Mouse (Mus musculus) activated CD4-positive, CD25-positive, alpha-beta regulatory T cell, adult 4 months (primary cell): ENCODE data around the gene Lhpp. TPM values are rescaled to one million over a fixed set of nuclear protein-coding genes. Genes with fewer than 3 reads are reported as not detected.

Source experiments
- ATAC-seq: one replicate; pipeline ENCODE4 v1.8.0; 2017
- polyA plus RNA-seq, 2 experiments: library from polyadenylated mRNA; unstranded; fragments of 100-300 nt; shearing (Covaris generic); gene quantifications; one replicate each; pipeline ENCODE4 v1.2.1; 2017

Lhpp gene
- polyA plus RNA-seq, 2 experiments from 2014 or later = 4.2 to 4.6 TPM

DNA sequence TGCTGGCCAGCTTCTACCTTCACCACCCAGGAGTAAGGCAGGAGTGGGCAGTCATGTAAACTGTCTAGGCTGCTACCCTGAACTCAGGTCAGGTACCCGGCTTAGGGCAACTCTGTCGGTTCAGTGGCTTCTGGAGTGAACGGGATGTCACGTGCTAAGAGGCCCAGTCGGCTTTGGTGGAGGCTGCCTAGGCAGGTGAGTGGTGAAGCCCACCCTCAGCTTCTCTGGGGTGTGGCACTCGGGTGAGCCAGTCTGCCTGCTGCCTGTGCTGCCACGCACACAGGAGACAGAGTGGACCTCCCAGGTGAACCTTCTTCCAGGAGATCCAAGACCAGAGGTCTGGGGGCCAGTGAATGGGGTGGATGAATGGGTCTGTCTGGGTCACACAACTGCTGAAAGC is 102.5 kb downstream of the Lhpp start:
- ATAC-seq = no peak

DNA sequence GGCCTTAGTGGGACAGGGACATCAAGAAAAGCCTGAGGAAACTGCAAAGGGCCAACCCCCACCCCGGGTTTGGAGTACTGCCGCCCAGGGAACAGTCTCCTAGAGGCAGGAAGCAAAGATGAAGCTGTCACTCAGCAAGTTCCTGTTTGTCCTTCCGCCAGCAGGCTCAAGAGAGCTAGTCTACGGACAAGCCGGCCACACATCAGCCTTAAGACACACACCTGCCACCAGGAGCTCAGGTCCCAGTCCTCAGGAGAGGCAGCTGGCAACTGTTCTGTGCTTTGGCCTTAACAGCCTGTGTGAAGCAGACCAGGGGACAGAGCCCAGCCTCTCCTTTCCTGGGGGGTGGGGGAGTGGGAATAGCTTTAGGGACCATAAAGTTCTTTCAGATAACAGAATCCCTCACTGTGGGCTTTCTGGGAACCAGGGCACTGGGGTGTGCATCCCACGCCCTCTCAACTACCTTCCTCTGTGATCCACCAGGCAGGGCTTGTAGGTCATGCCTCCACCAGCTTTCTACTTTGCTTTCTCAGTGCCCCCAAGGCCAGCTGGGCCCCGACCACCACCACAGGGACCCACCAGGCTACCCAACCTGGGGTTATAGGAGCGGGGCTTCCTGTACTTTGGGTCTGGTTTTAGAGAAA is 103.2 kb downstream of the Lhpp start:
- ATAC-seq = no peak

DNA sequence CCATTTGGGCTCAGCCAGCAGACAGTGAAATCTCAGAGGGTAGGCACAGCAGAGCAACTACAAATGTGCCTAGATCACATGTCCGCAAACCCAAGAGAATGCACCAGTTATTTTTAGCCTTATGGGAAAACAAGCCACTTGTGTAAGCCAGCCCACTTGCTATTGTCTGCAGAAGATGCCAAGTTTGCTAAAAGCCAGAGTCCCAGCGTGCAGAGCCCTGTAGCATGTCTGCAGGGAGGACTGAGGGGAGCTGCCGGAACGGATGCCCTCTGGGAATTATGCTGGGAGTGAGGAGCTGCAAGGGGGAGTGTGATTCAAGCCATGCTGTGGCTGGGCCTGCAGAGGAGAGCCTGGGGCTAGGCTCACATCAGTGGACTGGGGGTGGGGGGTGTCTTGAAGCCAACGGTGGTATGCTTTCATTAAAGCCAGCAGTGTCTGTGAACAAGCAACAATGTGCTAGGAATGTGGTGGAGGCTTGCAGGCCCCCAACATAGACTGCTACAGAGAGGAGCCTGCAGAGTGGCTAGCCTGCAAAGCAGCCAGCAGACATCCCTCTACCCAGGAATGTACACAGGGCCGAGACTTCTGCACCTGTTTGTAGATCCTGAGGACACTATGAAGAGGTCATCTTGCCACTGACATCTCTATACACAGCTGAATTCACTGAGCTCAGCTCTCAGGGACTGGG is 103.9 kb downstream of the Lhpp start:
- ATAC-seq = no peak

DNA sequence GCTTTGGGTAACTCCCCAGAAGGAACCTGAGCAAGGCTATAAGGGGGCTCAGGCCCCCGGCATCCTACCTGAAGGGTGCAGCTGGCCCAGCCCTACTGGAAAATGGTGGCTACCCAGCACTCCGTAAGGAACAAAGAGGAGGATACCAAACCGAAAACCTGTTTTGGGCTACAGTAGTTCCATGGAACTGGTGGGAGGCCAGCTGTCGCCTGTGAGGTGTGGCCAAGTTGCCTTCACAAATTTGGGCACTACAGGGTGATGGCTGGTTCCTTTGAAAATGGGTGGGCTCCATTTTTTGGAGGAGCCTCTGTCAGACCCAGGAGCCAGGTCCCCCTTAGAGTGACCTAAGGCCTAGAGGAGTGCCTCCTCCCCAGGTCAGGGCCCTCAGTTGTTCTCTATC is 104.8 kb downstream of the Lhpp start:
- ATAC-seq = no peak

DNA sequence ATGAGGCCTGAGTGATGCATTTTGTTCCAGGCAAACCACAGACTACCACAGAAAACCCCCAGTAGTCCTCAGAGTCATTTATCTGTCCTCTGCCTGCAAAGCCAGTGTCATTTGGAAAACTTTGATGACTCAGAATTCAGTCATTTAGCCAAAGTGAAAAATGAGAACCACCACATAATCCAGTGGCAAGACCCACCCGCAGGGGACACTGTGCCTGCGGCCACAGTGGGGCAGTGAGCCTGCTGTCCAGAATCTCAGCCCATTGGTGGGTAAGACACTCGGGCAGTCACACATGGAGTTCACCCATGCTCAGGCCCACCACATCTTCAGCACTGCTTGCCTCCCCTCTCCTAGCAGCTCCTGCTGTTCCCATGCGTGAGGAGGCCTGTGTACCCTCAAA is 109.1 kb downstream of the Lhpp start:
- ATAC-seq = no peak

DNA sequence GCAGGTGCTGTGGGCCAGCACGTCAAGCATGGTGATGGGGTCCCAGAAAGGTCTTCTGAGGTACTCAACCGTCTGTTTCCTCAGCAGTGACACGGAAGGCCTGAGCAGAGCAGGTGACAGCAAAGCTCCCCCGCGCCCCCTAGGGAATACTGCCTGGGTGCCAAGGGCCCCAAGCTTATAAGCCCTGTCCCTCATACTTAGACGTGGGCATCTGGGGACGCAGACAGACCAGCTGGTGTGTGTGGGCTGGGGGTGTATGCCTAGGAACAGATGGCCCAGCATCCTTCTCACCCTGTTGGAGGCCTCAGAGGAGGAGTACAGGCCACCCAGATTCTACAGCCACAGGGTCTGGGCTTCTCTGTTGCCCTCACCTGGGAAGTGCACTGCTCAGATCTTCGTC is 110.1 kb downstream of the Lhpp start:
- ATAC-seq = no peak

DNA sequence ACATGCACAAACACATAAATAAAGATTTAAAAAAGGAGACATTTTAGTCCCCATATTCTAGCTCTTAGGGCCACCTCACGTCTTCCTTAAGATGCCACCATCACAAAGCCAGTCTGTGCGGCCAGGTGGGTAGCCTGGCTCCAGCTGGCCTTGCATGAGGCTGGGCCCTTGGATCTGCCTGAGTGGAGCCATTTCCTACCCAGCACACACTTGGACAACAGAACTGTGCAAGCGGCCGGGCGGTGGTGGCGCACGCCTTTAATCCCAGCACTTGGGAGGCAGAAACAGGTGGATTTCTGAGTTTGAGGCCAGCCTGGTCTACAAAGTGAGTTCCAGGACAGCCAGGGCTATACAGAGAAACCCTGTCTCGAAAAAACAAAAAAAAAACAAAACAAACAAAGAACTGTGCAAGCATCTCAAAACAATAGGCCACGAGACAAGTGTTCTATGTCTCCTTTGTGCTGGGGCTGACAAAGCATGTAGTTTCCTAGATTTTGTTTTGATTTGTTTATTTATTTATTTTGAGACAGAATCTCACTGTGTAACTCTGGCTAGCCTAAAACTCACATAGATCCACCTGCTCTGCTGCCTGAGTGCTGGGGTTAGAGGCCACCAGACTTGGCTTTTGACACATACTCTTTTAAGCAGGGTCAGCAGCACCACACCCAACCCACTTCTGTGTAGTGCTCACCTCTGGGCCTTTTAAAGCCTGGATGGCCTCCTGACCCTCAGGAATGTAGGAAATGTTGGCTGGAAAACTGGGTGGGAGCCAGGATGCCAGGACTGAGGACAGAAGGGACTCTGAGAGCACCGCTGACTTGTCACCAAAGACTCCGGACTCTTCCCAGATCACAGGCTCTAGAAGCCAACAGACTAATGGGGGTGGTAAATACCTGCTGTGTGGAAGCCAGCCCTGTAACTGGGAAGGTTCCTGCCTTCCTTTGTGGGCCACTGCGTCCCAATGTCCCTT is 112.2 kb downstream of the Lhpp start:
- no peak for ATAC-seq

DNA sequence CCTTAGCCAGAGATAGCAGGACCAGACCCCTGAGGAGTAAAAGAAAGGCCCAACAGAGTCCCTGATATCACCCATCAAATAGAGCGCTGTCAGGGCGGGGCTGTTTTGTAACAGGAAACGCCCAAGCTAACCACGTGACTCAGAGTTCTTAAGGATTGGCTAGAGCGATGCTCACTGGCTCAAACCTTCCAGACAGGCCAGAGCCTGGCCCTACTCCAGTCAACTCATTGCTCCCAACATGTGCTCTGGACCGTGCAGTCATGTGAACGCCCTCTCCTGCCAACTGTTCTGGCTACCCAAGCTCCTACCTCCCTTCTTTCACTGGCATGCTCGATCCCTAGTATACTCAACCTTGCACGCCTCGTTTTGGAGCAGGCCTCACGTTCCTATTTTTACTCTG is 113.5 kb downstream of the Lhpp start:
- ATAC-seq = peak; percentile 72

DNA sequence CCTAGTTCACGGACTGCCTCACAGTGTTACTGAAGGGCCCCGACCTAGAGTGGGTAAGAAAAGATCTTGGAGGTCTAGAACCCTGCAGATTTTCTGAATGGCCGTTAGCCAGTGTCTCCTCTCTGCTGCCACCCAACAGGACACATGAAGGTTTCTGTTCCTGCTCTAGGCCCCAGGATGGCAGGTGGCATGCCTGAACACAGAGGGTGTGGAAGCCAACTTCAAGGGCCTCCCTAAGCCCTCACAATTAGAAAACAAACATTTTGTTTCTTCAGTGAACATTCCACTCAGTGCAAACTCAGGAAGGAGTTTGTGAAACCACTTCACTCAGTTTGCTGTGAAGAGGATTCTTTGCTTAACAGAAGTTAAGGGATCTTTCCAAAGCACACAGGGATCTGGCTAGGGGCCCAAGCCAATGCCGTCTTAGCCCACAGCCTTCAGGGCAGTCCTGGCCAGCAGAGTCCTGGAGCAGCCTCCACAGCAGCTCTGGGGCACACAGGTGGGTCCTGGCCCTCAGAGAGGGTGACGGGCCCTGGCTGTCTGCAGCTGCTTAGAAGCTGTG is 114.1 kb downstream of the Lhpp start:
- no peak for ATAC-seq

DNA sequence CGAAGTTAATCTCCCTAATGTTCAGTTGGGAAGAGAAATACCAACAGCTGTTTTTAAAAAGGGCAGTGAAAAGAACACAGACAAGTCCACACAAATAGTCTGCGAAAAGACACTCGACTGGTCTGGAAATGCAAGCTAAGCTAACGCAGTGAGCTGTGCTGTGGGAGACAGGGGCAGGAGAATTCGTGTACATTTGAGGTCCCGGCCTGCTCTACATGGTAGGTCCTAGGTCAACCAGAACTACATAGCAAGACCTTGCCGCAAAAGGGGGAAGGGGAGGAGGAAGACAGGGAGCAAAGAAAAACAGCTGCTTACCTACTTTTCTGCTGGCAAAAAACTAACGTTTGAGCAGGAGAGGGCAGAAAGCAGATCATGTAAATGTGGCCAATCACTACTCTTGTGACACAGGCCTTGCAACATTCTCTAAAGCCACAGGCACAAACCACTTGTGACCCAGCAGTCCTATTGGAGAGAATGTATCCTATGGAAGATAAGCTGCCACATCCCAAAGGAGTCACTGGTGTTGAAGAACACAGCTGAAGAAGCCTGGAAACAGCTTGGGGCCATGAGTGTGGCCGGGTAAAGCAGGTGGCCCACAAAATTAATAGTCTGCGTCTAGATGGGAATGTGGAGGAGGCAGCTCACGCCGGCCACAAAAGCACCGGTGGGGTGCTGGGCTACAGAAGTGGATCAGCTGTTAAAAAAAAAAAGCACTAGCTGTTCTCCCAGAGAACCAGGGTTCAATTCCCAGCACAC is 115.8 kb downstream of the Lhpp start:
- ATAC-seq = no peak

DNA sequence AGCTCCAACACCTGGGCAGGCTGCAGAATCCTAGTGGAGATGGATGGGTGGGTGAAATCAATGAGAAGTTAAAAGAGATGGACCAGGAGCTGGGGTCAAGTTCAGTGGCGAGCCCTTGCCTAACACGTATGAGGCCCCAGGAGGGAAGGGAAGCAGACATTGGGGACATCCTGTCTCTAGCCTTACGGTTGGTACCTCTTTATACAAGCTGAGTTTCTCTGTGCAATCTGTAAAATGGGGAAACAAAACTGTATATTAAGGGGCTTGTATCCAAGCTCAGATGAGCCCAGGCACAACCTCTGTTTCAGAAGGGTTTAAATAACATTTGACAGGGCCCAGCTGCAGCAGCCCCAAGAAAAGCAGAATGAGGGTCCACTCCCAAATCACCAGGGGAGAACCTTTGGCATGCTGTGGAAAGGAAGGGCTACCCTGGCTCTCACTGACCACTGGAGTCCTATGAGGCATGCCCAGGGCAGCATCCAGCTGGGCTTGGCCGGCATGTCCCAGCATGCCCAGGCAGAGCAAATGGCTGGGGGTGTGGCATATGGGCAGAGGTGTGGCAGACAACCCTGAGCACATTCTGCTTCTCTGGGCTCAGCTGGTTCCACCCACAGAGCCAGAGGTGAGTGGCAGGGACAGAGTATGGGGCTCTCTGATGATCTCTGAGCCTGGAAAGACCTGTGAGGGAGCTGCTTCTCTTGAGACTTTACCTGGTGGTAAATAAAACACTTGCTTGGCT is 118.8 kb downstream of the Lhpp start:
- ATAC-seq = no peak

DNA sequence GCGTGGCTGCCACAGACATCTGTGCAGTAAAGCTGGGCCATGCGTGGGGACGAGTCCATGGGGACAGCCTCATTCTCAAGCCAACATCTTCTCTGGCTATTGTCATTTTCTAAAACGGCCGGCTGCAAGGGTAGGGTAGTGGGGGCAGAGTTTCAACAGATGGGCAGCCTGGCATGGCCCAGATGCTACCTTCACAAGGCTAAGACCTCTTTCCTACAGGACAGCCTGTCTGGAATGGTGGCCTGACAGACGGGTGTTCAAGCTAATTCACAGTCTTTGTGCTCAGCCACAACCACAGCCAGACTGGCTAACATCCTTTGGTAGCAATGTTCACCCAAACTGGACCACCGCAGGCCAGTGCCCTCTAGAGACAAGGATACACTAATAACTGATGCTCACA is 120.1 kb downstream of the Lhpp start:
- no peak for ATAC-seq

DNA sequence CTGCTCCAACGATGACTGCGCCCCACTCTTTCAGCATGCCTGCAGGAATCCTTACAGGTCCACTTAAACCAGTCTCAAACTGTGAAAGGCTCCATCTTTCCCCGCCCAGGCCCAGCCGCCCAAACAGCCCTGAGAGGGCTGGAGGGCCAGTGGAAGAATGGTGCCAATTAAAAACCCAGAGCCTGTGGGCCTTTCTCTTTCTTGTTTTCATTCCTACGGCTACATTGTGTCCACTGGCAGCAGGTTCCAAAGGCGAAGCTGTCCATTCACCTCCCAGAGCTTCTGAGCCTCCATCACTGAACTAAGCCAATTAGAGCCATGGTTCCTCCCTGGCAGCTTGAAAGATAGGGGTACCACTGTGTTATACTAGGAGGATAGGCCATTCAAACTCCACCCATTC is 121.1 kb downstream of the Lhpp start:
- no peak for ATAC-seq

DNA sequence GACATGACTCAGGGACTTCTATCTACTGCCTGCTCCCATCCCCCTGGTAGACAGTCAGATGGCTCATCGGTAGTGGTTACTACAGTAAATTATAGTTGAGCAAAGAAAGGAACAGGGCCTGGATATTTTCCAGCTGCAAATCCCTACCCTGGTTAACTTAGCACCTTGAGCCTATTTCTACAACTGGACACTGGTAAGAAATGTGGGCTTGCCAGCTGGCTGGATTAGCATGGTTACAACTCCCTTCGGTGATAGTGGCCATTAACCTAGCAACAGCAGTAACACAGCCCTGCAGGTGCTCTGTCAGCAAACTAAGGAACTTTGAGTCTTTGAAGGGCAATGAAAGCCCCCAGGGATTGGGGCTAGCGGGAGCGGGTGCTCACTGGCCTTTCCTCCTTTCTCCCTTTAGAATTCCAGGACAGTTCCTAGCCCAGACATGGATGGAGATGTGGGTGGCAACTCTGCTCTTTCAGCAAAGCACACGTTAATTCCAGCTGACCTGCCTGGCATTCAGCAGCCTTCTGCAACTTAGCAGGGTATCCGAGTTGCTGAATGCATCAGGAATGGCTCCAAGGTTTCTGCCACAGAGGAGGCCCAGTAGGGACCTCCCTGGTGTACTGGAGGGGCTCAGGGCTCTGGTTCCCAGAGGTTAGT is 121.8 kb downstream of the Lhpp start:
- no peak for ATAC-seq

DNA sequence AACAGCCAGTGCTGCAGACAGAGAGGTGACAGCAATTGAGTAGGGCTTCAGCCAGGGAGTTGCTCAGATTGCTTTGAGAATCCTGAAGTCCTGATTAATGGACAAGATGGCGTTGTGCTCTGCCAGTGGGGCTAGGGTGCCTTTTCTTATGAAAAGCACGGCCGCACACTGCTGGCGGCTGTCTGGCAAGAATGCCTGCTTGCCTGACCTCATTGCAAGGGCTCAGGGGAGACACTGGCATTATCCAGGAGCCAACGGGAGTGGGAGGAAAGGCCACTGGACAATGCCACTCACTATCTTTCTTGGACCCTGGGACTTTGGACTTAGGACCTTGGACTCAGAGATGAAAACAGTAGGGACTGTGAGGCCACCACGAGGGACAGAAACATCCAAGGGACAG is 123.1 kb downstream of the Lhpp start:
- no peak for ATAC-seq

DNA sequence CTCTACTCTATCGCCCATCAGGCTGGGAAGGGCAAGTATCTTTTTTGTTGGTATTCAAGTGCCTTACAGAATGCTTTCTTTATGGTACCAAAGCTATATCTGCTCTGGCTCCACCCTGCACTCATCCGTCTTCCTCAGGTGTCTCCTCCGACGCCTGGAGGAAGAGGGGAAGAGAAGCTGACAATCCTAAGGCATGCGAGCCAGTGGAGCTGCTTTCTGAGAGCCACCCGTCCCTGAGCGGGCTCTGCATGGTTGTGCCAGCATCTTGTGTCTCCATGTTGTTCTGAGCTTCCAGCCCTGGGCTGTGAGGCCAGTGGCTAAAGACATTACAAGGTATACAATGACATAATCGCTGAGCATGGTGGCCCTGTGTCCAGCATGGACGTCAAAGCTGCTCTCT is 123.8 kb downstream of the Lhpp start:
- no peak for ATAC-seq

DNA sequence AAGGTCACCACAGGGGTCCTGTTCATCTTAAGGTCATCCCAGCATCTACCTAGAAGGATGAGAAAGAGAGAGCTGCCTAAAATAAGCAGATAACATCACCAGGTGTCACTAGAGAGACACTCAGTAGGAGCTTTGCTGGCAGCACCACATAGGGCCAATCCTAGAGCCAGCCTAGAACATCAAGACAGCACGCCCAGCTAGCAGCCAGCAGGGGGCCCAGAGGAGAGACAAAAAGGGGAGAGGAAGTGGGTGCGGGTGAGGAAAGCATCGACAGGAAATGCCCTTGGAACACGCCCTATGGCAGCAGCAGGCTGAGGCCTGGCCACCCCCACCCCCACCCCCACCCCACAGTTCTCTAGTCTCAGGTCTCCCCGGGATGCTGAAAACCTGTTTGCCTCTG is 124.7 kb downstream of the Lhpp start:
- ATAC-seq = peak; percentile 98

DNA sequence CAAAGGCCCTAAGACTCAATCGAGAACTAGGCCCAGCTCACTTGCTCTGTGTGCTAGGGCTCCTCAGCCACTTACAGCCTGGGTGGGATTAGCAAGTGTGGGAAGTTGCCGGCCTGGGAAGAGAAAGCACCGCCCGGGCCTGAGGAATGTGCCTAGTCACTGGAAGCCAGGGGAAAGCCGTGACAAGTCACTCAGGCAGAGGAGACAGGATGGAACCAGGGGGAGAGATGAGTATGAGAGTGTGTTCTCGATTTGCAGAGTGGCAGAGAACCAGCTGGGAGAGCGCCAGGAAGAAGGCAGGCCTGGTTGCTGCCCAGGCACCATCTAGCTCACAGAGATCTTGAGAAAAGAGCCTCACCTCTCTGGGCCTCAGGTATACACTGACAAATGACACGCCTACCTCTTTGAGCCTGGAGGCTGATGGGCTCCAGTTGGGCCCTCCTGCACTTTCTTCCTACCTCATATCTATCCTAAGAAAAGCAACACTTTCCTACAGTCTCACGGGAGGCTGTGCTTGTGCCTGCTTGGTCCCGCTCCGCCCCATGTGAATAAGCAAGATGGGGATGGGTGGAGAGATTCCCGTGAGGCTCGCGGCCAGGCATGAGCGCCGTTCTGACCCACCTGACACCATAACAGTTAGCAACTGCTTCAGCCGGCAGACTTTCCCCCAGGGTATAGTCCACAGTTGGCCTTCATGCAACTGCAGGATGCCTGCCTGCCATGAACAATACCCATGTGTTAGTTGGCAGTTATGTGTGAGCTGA is 125.8 kb downstream of the Lhpp start:
- peak; percentile 11 for ATAC-seq

DNA sequence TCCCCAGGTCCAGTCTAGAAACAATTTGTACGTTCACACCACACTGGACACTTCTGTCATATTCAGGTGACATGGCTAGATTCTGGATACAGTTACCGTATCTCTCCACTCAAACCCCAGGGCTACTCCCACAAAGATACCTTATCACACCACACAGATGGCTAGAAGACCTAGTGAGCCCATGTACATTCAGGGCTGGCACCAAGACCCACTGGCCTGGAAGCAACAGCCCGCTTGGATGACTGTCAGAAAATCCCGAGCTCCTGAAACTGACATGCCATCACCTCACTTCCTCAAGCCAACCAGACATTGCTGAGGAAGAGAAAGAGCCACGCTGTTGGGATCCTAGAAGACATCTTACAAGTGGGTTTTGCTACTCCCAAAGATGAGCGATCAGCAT is 128.4 kb downstream of the Lhpp start:
- ATAC-seq = no peak

DNA sequence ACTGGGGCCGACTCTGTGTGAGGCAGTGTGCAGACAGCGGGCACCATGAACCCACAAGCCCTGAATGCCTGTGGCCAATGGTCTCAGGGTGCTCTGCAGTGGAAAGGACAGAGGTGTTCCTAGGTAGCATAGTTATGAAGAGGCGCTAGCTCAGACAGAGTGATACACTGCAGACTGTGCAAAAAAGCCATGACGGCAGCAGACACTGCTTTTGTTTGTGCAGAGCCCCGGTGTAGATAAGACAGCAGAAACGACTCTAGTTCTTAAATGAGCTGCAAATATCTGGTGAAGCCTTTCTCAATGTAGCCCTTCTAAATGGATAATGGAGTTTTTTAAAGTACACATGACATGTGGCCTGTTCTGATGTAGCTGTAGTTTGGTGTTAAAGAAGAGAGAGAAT is 129.4 kb downstream of the Lhpp start:
- no peak for ATAC-seq
